Mouse (Mus musculus) heart, adult 8-10 months (tissue): ENCODE data around the gene Aldh5a1. TPM values are rescaled to one million over a fixed set of nuclear protein-coding genes. Genes with fewer than 3 reads are reported as not detected.

Experiments used
- DNase-seq: peaks from one replicate; pipeline ENCODE4 v3.0.0; 2022; ENCODE audit warnings: low spot score
- total RNA-seq, 4 experiments: library from RNA; stranded (reverse); gene quantifications; 2 replicates each; pipeline ENCODE4 v1.2.4; 2022

Aldh5a1 gene
- total RNA-seq, 4 experiments from 2014 or later, result 26.2 to 29.8 (median 27.0) TPM

- DNase-seq, result no peak
Observed at GRCm38 (mm10) chr13:24866430-24867402, 70.7 kb downstream of the Aldh5a1 start.

GRCm38 (mm10) chr13:24862520-24862919 is 74.9 kb downstream of the Aldh5a1 start:
- peak; percentile 41 for DNase-seq

- DNase-seq, result no peak
Observed at GRCm38 (mm10) chr13:24862021-24862420, 75.4 kb downstream of the Aldh5a1 start.

- DNase-seq, result no peak
Observed at GRCm38 (mm10) chr13:24861084-24861483, 76.4 kb downstream of the Aldh5a1 start.

- DNase-seq, result no peak
Observed at GRCm38 (mm10) chr13:24859115-24859514, 78.3 kb downstream of the Aldh5a1 start.

Other genes with a start within 250 kb of the Aldh5a1 start
- not detected for gene Armh2, start 196.4 kb downstream of the Aldh5a1 start, total RNA-seq
- 10 to 100 TPM; 48.1 to 77.5 (median 69.4) TPM for gene Gmnn, start 175.7 kb downstream of the Aldh5a1 start, total RNA-seq
- 100 to 1,000 TPM; 108 to 118 (median 112) TPM for gene BC005537, start 136.0 kb downstream of the Aldh5a1 start, total RNA-seq
- 100 to 1,000 TPM; 404 to 453 (median 416) TPM for gene Acot13, start 106.1 kb downstream of the Aldh5a1 start, total RNA-seq
- 10 to 100 TPM; 11.3 to 14.2 (median 13.3) TPM for gene Tdp2, start 106.0 kb downstream of the Aldh5a1 start, total RNA-seq
- gene D130043K22Rik, start 92.5 kb downstream of the Aldh5a1 start, total RNA-seq, result not detected
- 1 to 10 TPM; 1.7 to 2.7 (median 2.3) TPM for gene Gpld1, start 5.5 kb upstream of the Aldh5a1 start, total RNA-seq
- 10 to 100 TPM; 41.8 to 54.6 (median 43.7) TPM for gene Mrs2, start 82.7 kb upstream of the Aldh5a1 start, total RNA-seq
- gene Dcdc2a, start 118.3 kb upstream of the Aldh5a1 start, total RNA-seq, result not detected